Mouse (Mus musculus): ENCODE data around the gene Rdh8.

DNA sequence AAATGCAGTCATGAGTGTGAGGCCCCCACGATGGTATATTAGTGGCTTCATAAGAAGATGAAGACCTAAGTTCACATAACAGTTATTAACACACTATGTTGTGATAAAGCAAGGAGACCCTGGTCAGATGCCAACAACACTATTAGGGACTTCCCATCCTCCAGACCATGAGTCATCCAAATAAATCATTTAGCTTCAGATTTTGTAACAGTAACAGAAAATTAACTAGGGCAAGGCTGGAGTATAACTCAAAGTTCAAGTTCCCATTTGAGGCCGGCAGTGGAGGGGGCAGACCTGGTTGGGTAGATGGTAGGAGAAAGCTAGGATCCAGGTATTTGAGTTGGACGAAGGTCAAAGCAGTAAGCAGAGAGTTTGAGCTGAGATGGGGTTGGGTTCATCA, 37.0 kb upstream of the Rdh8 start:
- TF ChIP-seq CTCF (IDR thresholded peaks at IDR 0.05; ENCODE audit: insufficient read depth, low read depth, low read length) (no peak), POLR2A (IDR thresholded peaks at IDR 0.05; ENCODE audit: insufficient read depth, low read depth, low read length) (no peak)
